Mouse (Mus musculus): ENCODE results near the gene Colca2. TPM values are rescaled to one million over a fixed set of nuclear protein-coding genes. Genes with fewer than 3 reads are reported as not detected.
A peak's percentile ranks its signal among the peaks of the same experiment; 100 is the strongest.

The Colca2 gene
- polyA plus RNA-seq, 1 experiment from 2014 or later = 1.8 TPM

DNA sequence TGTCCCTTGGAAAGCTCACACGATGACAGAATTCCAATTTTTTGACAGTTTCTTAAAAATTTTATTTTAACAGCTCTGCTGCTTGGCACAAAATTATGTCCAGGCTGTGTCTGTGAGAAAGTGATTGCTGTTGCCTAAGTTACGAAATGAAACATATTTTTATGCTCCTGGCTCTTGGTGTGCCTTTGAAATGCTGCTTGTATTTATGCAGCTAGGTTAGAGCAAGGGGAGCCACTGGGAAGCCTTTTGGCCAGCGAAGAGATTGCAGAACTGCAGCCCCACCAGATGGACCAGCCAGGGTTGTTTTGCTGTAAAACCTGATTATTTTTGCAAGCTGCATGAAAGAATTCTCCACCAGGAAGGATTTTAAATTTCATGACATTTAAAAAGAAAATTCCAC is 26.8 kb upstream of the Colca2 start:
- H3K4me3 ChIP-seq = no peak overlapping the region
- H3K27ac ChIP-seq (replicated peaks) = no peak overlapping the region
- H3K4me1 ChIP-seq = no peaks in the 10 kb centered on the region
- no peak for DNase-seq (ENCODE audit: low spot score)
- H3K36me3 ChIP-seq = no peaks in the 10 kb centered on the region
- no peaks in the 10 kb centered on the region for H3K9me3 ChIP-seq (replicated peaks)
- 84% methylated on average over 3 of the region's 3 CpGs for WGBS
- H3K27me3 ChIP-seq (ENCODE audit: low read depth, poor library complexity, severe bottlenecking) = no peaks in the 10 kb centered on the region

DNA sequence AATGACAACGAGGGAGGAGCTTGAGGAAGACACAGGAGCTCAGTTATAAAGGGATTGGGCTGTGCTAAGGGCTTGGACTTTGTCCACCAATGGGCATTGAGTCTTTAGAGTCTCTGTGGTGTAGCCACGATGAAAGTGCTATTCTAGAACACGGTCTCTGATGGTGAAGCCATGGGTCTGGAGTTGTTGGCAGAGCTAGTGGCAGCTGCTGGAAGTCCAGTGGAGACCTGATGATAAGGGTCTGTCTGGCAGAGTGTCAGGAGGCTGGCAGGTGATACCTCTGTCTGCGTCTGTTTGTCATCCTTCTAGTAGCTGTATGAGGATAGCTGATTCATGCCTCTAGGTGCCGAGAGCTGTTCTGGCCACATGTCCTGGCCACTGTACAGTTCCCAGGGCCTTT is 25.6 kb upstream of the Colca2 start:
- H3K4me3 ChIP-seq = no peak overlapping the region
- H3K27ac ChIP-seq (replicated peaks) = no peak overlapping the region
- no peak for DNase-seq (ENCODE audit: low spot score)
- no peaks in the 10 kb centered on the region for H3K9me3 ChIP-seq (replicated peaks)
- H3K4me1 ChIP-seq = no peaks in the 10 kb centered on the region
- no peaks in the 10 kb centered on the region for H3K27me3 ChIP-seq (ENCODE audit: low read depth, poor library complexity, severe bottlenecking)
- WGBS = 84% methylated on average over 5 of the region's 5 CpGs
- H3K36me3 ChIP-seq = no peaks in the 10 kb centered on the region

DNA sequence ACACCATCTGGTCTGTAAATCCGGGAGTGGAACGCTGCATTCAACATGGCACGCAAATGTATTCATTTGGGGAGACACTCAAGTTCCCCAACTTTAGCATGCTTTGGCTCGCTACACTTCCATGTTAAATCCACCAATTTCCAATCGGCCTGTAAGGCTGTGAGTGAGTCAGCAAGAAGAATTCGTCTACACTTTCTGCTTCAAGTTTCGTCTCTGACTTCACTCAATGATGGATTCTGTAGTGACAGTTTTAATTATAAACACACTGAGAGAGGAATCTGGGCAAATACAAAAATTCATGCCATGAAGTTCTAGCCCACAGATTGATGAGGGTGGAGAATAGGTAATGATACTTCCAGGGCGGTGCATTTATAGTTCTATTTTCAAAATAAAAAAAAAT is 15.2 kb upstream of the Colca2 start:
- no peak for DNase-seq (ENCODE audit: low spot score)
- 77% methylated on average over 8 of the region's 8 CpGs for WGBS
- H3K4me1 ChIP-seq = no peaks in the 10 kb centered on the region
- H3K27me3 ChIP-seq (ENCODE audit: low read depth, poor library complexity, severe bottlenecking) = no peaks in the 10 kb centered on the region
- no peaks in the 10 kb centered on the region for H3K9me3 ChIP-seq (replicated peaks)
- H3K36me3 ChIP-seq = no peaks in the 10 kb centered on the region
- no peak overlapping the region for H3K27ac ChIP-seq (replicated peaks)
- no peak overlapping the region for H3K4me3 ChIP-seq

DNA sequence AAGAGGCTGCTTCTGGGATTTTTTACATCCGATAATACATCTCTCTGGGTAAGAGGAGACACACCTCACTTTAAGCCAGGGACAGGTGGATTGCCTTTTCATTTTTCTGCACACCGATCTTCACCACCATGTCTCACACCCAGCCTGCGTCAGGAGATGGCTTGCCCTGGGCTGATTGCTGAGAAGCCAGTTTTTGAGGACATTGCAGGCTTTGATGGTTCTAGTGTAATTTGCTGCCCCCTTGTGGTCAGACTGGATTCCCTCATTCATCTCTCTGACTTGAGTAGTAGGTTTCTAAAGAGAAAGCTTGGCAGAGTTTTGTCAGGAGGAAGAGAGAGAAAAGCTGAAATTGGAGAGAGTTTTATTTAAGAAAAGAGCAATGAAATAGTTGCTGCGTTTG is 14.3 kb upstream of the Colca2 start:
- Histone ChIP-seq H3K4me1 (no peaks in the 10 kb centered on the region), H3K4me3 (no peak overlapping the region), H3K27me3 (ENCODE audit: low read depth, poor library complexity, severe bottlenecking) (no peaks in the 10 kb centered on the region), H3K9me3 (replicated peaks) (no peaks in the 10 kb centered on the region), H3K36me3 (no peaks in the 10 kb centered on the region), H3K27ac (replicated peaks) (no peak overlapping the region)
- DNase-seq (ENCODE audit: low spot score) = peak; percentile 76
- 37% methylated on average over 4 of the region's 4 CpGs for WGBS

DNA sequence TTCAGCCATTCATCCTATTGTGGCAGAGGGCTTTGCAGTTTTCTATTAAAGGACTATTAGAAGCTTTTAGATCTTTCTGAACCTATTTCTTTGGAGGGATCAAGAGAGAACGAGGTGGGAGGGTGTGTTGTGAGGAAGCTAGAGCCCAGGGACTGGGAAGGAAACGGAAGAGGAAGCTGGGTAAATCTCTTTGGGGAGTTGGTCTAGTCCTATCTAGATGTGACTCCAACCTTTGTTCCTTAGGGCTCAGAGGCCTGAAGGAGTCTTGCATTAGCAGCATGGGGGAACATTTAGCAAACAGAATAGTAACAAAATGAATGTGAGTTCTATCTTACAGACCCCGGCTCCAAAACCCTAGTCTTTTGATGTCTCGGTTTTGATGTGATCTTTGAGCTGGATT is 12.6 kb upstream of the Colca2 start:
- no peak for DNase-seq (ENCODE audit: low spot score)
- no peaks in the 10 kb centered on the region for H3K9me3 ChIP-seq (replicated peaks)
- no peaks in the 10 kb centered on the region for H3K27me3 ChIP-seq (ENCODE audit: low read depth, poor library complexity, severe bottlenecking)
- H3K27ac ChIP-seq (replicated peaks) = no peak overlapping the region
- H3K36me3 ChIP-seq = no peaks in the 10 kb centered on the region
- no peak overlapping the region for H3K4me3 ChIP-seq
- H3K4me1 ChIP-seq = no peaks in the 10 kb centered on the region
- 79% methylated on average over 4 of the region's 4 CpGs for WGBS

DNA sequence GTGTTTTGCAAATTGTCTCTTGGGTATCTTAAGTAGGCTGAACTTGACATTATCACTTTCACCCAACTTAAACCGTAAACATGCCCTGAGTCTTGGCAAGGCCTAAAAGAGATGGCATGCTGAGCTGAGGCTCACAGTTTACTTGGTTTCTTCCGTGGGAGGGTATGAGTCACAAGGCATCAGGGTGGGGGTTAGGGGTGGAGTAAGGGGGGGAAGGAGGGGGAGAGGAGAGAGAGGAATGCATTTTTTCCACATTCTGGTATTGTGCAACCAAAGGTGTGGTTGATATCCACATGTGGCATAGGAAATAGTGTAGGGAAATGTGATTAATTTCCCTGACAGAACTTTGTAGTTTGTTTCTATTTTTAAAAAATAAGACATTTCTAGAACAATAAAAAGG is 7.7 kb upstream of the Colca2 start:
- H3K27me3 ChIP-seq (ENCODE audit: low read depth, poor library complexity, severe bottlenecking) = peaks cover 13% of the 10 kb centered on the region
- H3K36me3 ChIP-seq = no peaks in the 10 kb centered on the region
- no peaks in the 10 kb centered on the region for H3K9me3 ChIP-seq (replicated peaks)
- no peak overlapping the region for H3K27ac ChIP-seq (replicated peaks)
- 62% methylated on average over 2 of the region's 2 CpGs for WGBS
- no peak overlapping the region for H3K4me3 ChIP-seq
- H3K4me1 ChIP-seq = no peaks in the 10 kb centered on the region
- DNase-seq (ENCODE audit: low spot score) = no peak

DNA sequence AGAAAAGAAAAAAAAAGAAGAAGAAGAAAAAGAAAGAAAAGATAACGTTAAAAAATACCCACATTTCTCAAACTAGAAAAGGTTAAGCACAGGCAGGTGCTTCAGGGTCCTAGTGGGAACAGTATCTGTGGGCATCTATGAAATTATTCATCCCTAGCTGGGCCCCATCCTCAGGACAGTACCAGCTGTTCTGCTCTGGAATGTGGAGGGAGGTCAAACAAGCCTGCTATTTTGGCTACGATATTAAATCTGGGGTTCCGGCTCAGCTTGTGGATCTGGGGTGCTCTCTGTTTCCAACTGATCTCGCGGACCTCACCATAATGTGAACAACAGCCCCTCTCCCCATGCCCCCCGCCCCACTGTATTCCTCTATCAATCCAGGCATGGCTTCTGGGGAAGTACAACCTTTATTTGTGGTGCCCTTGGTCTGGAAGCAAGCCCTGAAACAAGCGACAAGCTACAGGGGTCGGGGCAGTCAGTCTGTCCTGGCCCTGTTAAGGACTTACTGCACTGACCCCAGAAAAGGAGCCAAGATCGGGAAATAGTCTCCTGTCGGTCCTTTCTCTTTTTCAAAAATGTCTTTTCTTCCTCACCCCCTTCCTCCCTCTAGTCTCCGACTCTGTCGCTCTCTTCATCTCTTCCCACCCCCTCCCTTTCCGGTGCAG is 403 bp downstream of the Colca2 start:
- 24% methylated on average over 13 of the region's 13 CpGs for WGBS
- H3K27me3 ChIP-seq (ENCODE audit: low read depth, poor library complexity, severe bottlenecking) = peaks cover 60% of the 10 kb centered on the region
- peaks cover 27% of the 10 kb centered on the region for H3K4me1 ChIP-seq
- DNase-seq (ENCODE audit: low spot score) = no peak
- peak overlapping the region; percentile 84 for H3K27ac ChIP-seq (replicated peaks)
- H3K4me3 ChIP-seq = peak overlapping the region; percentile 72
- H3K36me3 ChIP-seq = no peaks in the 10 kb centered on the region
- no peaks in the 10 kb centered on the region for H3K9me3 ChIP-seq (replicated peaks)

DNA sequence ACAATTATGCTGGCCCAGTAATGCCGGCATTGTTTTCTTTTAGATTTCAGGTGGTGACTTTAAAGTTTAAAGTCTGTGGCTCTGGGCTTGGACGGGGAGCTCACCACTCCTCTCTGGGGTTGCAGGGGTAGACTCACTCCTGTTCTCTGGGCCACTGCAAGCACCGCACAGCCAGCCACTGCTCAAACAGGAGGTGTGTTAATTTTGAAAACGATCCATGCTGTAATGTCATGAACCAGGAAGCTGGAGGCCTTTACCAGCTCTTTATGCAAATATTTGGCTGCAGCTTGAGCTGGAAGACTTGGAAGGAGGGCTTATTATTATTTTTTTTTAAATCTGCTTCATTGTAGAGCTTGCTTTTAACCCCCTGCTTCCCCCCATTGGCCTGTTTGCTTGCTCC is 3.7 kb downstream of the Colca2 start:
- Histone ChIP-seq H3K9me3 (replicated peaks) (no peaks in the 10 kb centered on the region), H3K36me3 (no peaks in the 10 kb centered on the region), H3K27me3 (ENCODE audit: low read depth, poor library complexity, severe bottlenecking) (peaks cover 37% of the 10 kb centered on the region), H3K4me1 (peaks cover 35% of the 10 kb centered on the region), H3K27ac (replicated peaks) (no peak overlapping the region), H3K4me3 (no peak overlapping the region)
- DNase-seq (ENCODE audit: low spot score) = no peak
- WGBS = 30% methylated on average over 4 of the region's 4 CpGs

DNA sequence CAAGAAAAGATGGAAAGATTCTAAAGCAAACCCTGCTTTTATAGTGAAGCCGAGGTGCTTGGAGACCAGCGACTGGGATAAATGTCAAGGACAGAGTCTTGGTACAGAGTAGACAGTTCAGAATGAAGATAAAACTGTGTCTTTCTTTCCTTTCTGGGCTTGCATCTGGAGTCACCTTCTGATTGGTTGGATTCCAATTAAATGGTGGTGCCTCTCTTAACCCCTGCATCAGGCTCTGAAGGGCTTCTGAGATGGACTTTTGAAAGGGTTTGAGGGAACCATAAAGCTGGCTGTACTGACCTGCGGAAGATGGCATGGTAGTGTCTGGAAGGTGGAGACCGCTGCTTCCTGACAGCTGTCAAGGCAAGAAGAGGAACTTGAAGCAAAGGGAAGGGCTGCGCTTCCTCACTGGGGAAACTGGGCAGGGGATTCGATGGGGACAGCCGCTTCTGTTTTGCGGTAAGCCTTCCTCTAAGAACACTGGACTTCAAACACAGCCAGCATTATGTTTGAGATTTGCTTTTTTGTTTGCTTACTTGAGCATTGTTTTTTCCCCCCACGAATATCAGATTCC is 4.7 kb downstream of the Colca2 start:
- no peak overlapping the region for H3K4me3 ChIP-seq
- WGBS = 61% methylated on average over 9 of the region's 9 CpGs
- peaks cover 27% of the 10 kb centered on the region for H3K4me1 ChIP-seq
- H3K27me3 ChIP-seq (ENCODE audit: low read depth, poor library complexity, severe bottlenecking) = peaks cover 30% of the 10 kb centered on the region
- no peaks in the 10 kb centered on the region for H3K9me3 ChIP-seq (replicated peaks)
- no peak for DNase-seq (ENCODE audit: low spot score)
- H3K36me3 ChIP-seq = no peaks in the 10 kb centered on the region
- no peak overlapping the region for H3K27ac ChIP-seq (replicated peaks)

DNA sequence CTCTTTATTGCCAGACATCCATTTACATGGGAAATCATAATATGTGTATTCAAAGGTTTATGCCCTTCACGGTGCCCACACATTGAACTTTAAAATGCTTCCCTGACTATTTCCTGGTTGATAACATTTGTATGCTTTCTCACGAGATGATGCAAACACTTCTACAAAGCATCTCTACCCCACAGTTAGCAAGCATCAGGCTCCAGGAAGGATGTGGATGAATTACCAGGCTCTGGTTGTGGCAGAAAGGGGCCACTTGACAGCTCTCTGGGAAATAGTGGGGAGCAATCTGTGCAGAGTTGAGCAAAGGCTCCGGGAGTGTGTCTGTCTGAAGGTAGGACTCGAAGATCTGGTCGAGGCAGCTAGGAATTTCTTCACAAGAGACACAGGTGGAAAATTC is 6.3 kb downstream of the Colca2 start:
- Histone ChIP-seq H3K9me3 (replicated peaks) (no peaks in the 10 kb centered on the region), H3K27me3 (ENCODE audit: low read depth, poor library complexity, severe bottlenecking) (peaks cover 24% of the 10 kb centered on the region), H3K4me1 (peaks cover 16% of the 10 kb centered on the region), H3K36me3 (no peaks in the 10 kb centered on the region), H3K4me3 (no peak overlapping the region), H3K27ac (replicated peaks) (no peak overlapping the region)
- 84% methylated on average over 5 of the region's 5 CpGs for WGBS
- no peak for DNase-seq (ENCODE audit: low spot score)

DNA sequence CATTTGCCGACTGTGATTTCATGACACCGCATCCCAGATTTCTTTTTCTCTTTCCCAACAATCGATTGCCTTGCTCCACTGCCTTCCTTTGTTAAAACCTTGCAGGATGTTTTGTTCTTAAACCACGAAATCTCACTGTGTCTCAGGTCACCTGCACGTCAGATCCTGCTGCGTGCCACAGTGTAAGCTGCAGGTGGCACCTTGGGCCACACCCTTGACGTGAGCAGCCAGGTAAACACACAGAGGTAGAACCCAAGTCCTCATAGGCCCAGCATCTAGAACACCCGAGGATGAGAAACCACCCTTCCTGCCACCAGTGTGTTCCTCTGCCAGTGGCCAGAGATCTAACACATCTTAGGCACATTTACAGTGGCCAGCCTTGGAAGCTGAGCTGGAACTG is 7.3 kb downstream of the Colca2 start:
- no peak for DNase-seq (ENCODE audit: low spot score)
- Histone ChIP-seq H3K9me3 (replicated peaks) (no peaks in the 10 kb centered on the region), H3K27me3 (ENCODE audit: low read depth, poor library complexity, severe bottlenecking) (peaks cover 15% of the 10 kb centered on the region; the same call in 1 of the 2 replicates), H3K27ac (replicated peaks) (no peak overlapping the region), H3K4me3 (no peak overlapping the region), H3K36me3 (no peaks in the 10 kb centered on the region), H3K4me1 (peaks cover 16% of the 10 kb centered on the region)
- WGBS = 47% methylated on average over 8 of the region's 8 CpGs

DNA sequence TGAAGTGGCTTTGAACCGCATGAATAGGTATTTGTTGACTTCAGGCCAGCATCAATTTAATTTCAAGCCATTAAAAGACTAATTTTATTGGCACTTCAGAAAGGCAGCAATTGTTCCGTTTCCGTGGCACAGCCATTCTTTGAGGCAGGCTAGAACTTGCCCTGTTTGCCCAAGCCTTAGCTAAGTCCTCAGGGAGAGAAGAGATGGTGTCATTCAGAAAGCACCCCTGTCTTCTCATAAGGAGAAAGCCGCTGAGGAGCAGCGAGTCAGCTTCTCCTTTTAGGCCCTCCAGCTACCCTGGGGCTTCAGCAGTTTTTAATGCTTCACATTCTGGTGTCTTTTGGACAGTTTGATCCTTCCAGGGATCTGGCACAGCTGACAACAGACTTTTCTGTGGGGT is 9.5 kb downstream of the Colca2 start:
- no peak for DNase-seq (ENCODE audit: low spot score)
- Histone ChIP-seq H3K27me3 (ENCODE audit: low read depth, poor library complexity, severe bottlenecking) (peaks cover 10% of the 10 kb centered on the region; the same call in 1 of the 2 replicates), H3K4me1 (peaks cover 11% of the 10 kb centered on the region; the same call in 1 of the 2 replicates), H3K36me3 (no peaks in the 10 kb centered on the region), H3K9me3 (replicated peaks) (no peaks in the 10 kb centered on the region), H3K4me3 (no peak overlapping the region), H3K27ac (replicated peaks) (no peak overlapping the region)
- WGBS = 82% methylated on average over 5 of the region's 5 CpGs

DNA sequence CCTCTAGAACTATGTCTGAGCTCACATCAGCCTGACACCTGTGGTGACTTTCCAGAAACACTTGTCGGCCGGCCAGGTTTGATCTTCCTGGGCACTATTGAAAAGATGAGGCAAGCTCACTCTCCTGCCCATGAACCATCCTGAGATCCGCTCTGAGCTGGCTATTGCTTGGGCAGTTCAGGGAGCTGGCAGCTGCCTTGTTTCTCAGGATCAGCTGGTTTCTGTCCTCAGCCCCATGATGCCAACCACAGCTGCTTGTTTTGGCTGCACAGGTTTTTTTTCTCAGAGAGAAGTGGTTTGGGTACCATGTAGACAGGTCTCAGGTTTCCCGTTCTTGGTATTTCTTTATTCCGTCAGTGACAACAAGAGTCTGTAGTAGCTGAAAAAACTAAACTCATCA is 19.9 kb downstream of the Colca2 start:
- Histone ChIP-seq H3K27ac (replicated peaks) (no peak overlapping the region), H3K27me3 (ENCODE audit: low read depth, poor library complexity, severe bottlenecking) (no peaks in the 10 kb centered on the region), H3K4me3 (no peak overlapping the region), H3K36me3 (no peaks in the 10 kb centered on the region), H3K9me3 (replicated peaks) (no peaks in the 10 kb centered on the region), H3K4me1 (no peaks in the 10 kb centered on the region)
- DNase-seq (ENCODE audit: low spot score) = no peak
- 89% methylated on average over 5 of the region's 5 CpGs for WGBS
